Mouse (Mus musculus): Measurements from ENCODE around the gene Rb1. TPM values are rescaled to one million over a fixed set of nuclear protein-coding genes. Genes with fewer than 3 reads are reported as not detected.
A peak's percentile ranks its signal among the peaks of the same experiment; 100 is the strongest.

Rb1 gene
- polyA plus RNA-seq, 1 experiment from 2014 or later = 16.0 TPM

- 90% methylated on average over 7 of the region's 7 CpGs for WGBS
- peaks cover 28% of the 10 kb centered on the region for H3K36me3 ChIP-seq (ENCODE audit: control insufficient read depth, insufficient read depth)
- H3K27me3 ChIP-seq (ENCODE audit: control insufficient read depth, insufficient read depth, low read length) = no peaks in the 10 kb centered on the region
- no peak overlapping the region for H3K4me2 ChIP-seq (ENCODE audit: low read depth, low read length)
- H3K4me3 ChIP-seq (ENCODE audit: low read length) = no peak overlapping the region
- no peaks in the 10 kb centered on the region for H3K4me1 ChIP-seq (ENCODE audit: control insufficient read depth, insufficient read depth, low read length)
- no peak overlapping the region for H3K27ac ChIP-seq (ENCODE audit: low read length)
- no peak overlapping the region for H3K9ac ChIP-seq (ENCODE audit: low read length)
- peaks cover 5% of the 10 kb centered on the region for H3K9me3 ChIP-seq (replicated peaks; ENCODE audit: control insufficient read depth, low read length)
- no peak for ATAC-seq (replicated peaks; ENCODE audit: extremely low read depth, insufficient read depth, low FRiP score)
Measured at GRCm38 (mm10) chr14:73186875-73187274, 138.7 kb downstream of the Rb1 start.

- Histone ChIP-seq H3K27ac (ENCODE audit: low read length) (no peak overlapping the region; the same call in 1 of the 2 replicates), H3K4me2 (ENCODE audit: low read depth, low read length) (no peak overlapping the region; the same call in 1 of the 2 replicates), H3K9me3 (replicated peaks; ENCODE audit: control insufficient read depth, low read length) (peaks cover 5% of the 10 kb centered on the region), H3K27me3 (ENCODE audit: control insufficient read depth, insufficient read depth, low read length) (no peaks in the 10 kb centered on the region), H3K4me1 (ENCODE audit: control insufficient read depth, insufficient read depth, low read length) (peaks cover 17% of the 10 kb centered on the region), H3K9ac (ENCODE audit: low read length) (no peak overlapping the region), H3K4me3 (ENCODE audit: low read length) (no peak overlapping the region), H3K36me3 (ENCODE audit: control insufficient read depth, insufficient read depth) (peaks cover 38% of the 10 kb centered on the region)
- WGBS = 23% methylated on average over 2 of the region's 2 CpGs
- peak; percentile 66 for ATAC-seq (replicated peaks; ENCODE audit: extremely low read depth, insufficient read depth, low FRiP score)
Measured at GRCm38 (mm10) chr14:73181144-73181543, 144.5 kb downstream of the Rb1 start.

- peak overlapping the region; percentile 18; the same call in 1 of the 2 replicates for H3K27ac ChIP-seq (ENCODE audit: low read length)
- no peak for ATAC-seq (replicated peaks; ENCODE audit: extremely low read depth, insufficient read depth, low FRiP score)
- H3K9me3 ChIP-seq (replicated peaks; ENCODE audit: control insufficient read depth, low read length) = peaks cover 5% of the 10 kb centered on the region
- no peak overlapping the region for H3K4me2 ChIP-seq (ENCODE audit: low read depth, low read length)
- no peak overlapping the region for H3K9ac ChIP-seq (ENCODE audit: low read length)
- 62% methylated on average over 3 of the region's 3 CpGs for WGBS
- H3K36me3 ChIP-seq (ENCODE audit: control insufficient read depth, insufficient read depth) = peaks cover 38% of the 10 kb centered on the region
- H3K4me1 ChIP-seq (ENCODE audit: control insufficient read depth, insufficient read depth, low read length) = peaks cover 17% of the 10 kb centered on the region
- H3K27me3 ChIP-seq (ENCODE audit: control insufficient read depth, insufficient read depth, low read length) = no peaks in the 10 kb centered on the region
- no peak overlapping the region for H3K4me3 ChIP-seq (ENCODE audit: low read length)
Measured at GRCm38 (mm10) chr14:73180671-73181070, 145.0 kb downstream of the Rb1 start.

- peak; percentile 53; the same call in 1 of the 2 replicates for ATAC-seq (replicated peaks; ENCODE audit: extremely low read depth, insufficient read depth, low FRiP score)
- H3K4me3 ChIP-seq (ENCODE audit: low read length) = no peak overlapping the region
- peak overlapping the region; percentile 84 for H3K27ac ChIP-seq (ENCODE audit: low read length)
- H3K27me3 ChIP-seq (ENCODE audit: control insufficient read depth, insufficient read depth, low read length) = no peaks in the 10 kb centered on the region
- H3K36me3 ChIP-seq (ENCODE audit: control insufficient read depth, insufficient read depth) = peaks cover 31% of the 10 kb centered on the region
- H3K9me3 ChIP-seq (replicated peaks; ENCODE audit: control insufficient read depth, low read length) = no peaks in the 10 kb centered on the region
- H3K9ac ChIP-seq (ENCODE audit: low read length) = no peak overlapping the region
- H3K4me1 ChIP-seq (ENCODE audit: control insufficient read depth, insufficient read depth, low read length) = peaks cover 27% of the 10 kb centered on the region
- 73% methylated on average over 4 of the region's 4 CpGs for WGBS
- H3K4me2 ChIP-seq (ENCODE audit: low read depth, low read length) = no peak overlapping the region
Measured at GRCm38 (mm10) chr14:73179221-73179681, 146.4 kb downstream of the Rb1 start.

GRCm38 (mm10) chr14:73177961-73178360 is 147.7 kb downstream of the Rb1 start:
- Histone ChIP-seq H3K27ac (ENCODE audit: low read length) (no peak overlapping the region), H3K4me2 (ENCODE audit: low read depth, low read length) (no peak overlapping the region), H3K4me1 (ENCODE audit: control insufficient read depth, insufficient read depth, low read length) (peaks cover 33% of the 10 kb centered on the region), H3K4me3 (ENCODE audit: low read length) (no peak overlapping the region), H3K9ac (ENCODE audit: low read length) (no peak overlapping the region), H3K36me3 (ENCODE audit: control insufficient read depth, insufficient read depth) (peaks cover 29% of the 10 kb centered on the region), H3K27me3 (ENCODE audit: control insufficient read depth, insufficient read depth, low read length) (no peaks in the 10 kb centered on the region), H3K9me3 (replicated peaks; ENCODE audit: control insufficient read depth, low read length) (no peaks in the 10 kb centered on the region)
- no peak for ATAC-seq (replicated peaks; ENCODE audit: extremely low read depth, insufficient read depth, low FRiP score)
- 80% methylated on average over 11 of the region's 11 CpGs for WGBS

- Histone ChIP-seq H3K9me3 (replicated peaks; ENCODE audit: control insufficient read depth, low read length) (no peaks in the 10 kb centered on the region), H3K36me3 (ENCODE audit: control insufficient read depth, insufficient read depth) (peaks cover 25% of the 10 kb centered on the region)
- 59% methylated on average over 5 of the region's 5 CpGs for WGBS
Measured at GRCm38 (mm10) chr14:73176266-73176665, 149.4 kb downstream of the Rb1 start.

GRCm38 (mm10) chr14:73175814-73176213 is 149.8 kb downstream of the Rb1 start:
- WGBS = 67% methylated on average over 6 of the region's 6 CpGs
- Histone ChIP-seq H3K9ac (ENCODE audit: low read length) (no peak overlapping the region), H3K27me3 (ENCODE audit: control insufficient read depth, insufficient read depth, low read length) (no peaks in the 10 kb centered on the region), H3K36me3 (ENCODE audit: control insufficient read depth, insufficient read depth) (peaks cover 25% of the 10 kb centered on the region), H3K4me3 (ENCODE audit: low read length) (no peak overlapping the region), H3K4me2 (ENCODE audit: low read depth, low read length) (no peak overlapping the region), H3K9me3 (replicated peaks; ENCODE audit: control insufficient read depth, low read length) (no peaks in the 10 kb centered on the region), H3K27ac (ENCODE audit: low read length) (no peak overlapping the region), H3K4me1 (ENCODE audit: control insufficient read depth, insufficient read depth, low read length) (peaks cover 26% of the 10 kb centered on the region)
- no peak for ATAC-seq (replicated peaks; ENCODE audit: extremely low read depth, insufficient read depth, low FRiP score)

More at GRCm38 (mm10) chr14:73176266-73176665, 149.4 kb downstream of the Rb1 start:
- H3K4me3 ChIP-seq (ENCODE audit: low read length) = no peak overlapping the region
- H3K4me2 ChIP-seq (ENCODE audit: low read depth, low read length) = no peak overlapping the region
- H3K9ac ChIP-seq (ENCODE audit: low read length) = no peak overlapping the region
- H3K27me3 ChIP-seq (ENCODE audit: control insufficient read depth, insufficient read depth, low read length) = no peaks in the 10 kb centered on the region
- no peak overlapping the region for H3K27ac ChIP-seq (ENCODE audit: low read length)
- peaks cover 29% of the 10 kb centered on the region for H3K4me1 ChIP-seq (ENCODE audit: control insufficient read depth, insufficient read depth, low read length)
- no peak for ATAC-seq (replicated peaks; ENCODE audit: extremely low read depth, insufficient read depth, low FRiP score)

- ATAC-seq (replicated peaks; ENCODE audit: extremely low read depth, insufficient read depth, low FRiP score) = no peak
- H3K4me2 ChIP-seq (ENCODE audit: low read depth, low read length) = no peak overlapping the region
- no peak overlapping the region for H3K4me3 ChIP-seq (ENCODE audit: low read length)
- peaks cover 21% of the 10 kb centered on the region for H3K4me1 ChIP-seq (ENCODE audit: control insufficient read depth, insufficient read depth, low read length)
- no peak overlapping the region for H3K27ac ChIP-seq (ENCODE audit: low read length)
- 92% methylated on average over 1 of the region's 1 CpGs for WGBS
- no peaks in the 10 kb centered on the region for H3K27me3 ChIP-seq (ENCODE audit: control insufficient read depth, insufficient read depth, low read length)
- no peaks in the 10 kb centered on the region for H3K9me3 ChIP-seq (replicated peaks; ENCODE audit: control insufficient read depth, low read length)
- peaks cover 28% of the 10 kb centered on the region for H3K36me3 ChIP-seq (ENCODE audit: control insufficient read depth, insufficient read depth)
- H3K9ac ChIP-seq (ENCODE audit: low read length) = no peak overlapping the region
Measured at GRCm38 (mm10) chr14:73175031-73175430, 150.6 kb downstream of the Rb1 start.

- Histone ChIP-seq H3K27me3 (ENCODE audit: control insufficient read depth, insufficient read depth, low read length) (no peaks in the 10 kb centered on the region), H3K27ac (ENCODE audit: low read length) (no peak overlapping the region), H3K9me3 (replicated peaks; ENCODE audit: control insufficient read depth, low read length) (no peaks in the 10 kb centered on the region), H3K9ac (ENCODE audit: low read length) (no peak overlapping the region), H3K4me2 (ENCODE audit: low read depth, low read length) (no peak overlapping the region), H3K4me3 (ENCODE audit: low read length) (no peak overlapping the region), H3K4me1 (ENCODE audit: control insufficient read depth, insufficient read depth, low read length) (peaks cover 21% of the 10 kb centered on the region), H3K36me3 (ENCODE audit: control insufficient read depth, insufficient read depth) (peaks cover 30% of the 10 kb centered on the region)
- WGBS = 50% methylated on average over 7 of the region's 7 CpGs
- no peak for ATAC-seq (replicated peaks; ENCODE audit: extremely low read depth, insufficient read depth, low FRiP score)
Measured at GRCm38 (mm10) chr14:73174091-73174995, 151.3 kb downstream of the Rb1 start.
